Mouse (Mus musculus): ENCODE measurements around the gene Myo1g. TPM values are rescaled to one million over a fixed set of nuclear protein-coding genes. Genes with fewer than 3 reads are reported as not detected.
"Not testable (repeated sequence)": the region's sequence is repeated elsewhere in the genome, so short reads cannot be mapped to it uniquely, and the experiment has no call there.

Myo1g gene
- polyA plus RNA-seq, 1 experiment from 2014 or later, result 0.06 TPM

DNA sequence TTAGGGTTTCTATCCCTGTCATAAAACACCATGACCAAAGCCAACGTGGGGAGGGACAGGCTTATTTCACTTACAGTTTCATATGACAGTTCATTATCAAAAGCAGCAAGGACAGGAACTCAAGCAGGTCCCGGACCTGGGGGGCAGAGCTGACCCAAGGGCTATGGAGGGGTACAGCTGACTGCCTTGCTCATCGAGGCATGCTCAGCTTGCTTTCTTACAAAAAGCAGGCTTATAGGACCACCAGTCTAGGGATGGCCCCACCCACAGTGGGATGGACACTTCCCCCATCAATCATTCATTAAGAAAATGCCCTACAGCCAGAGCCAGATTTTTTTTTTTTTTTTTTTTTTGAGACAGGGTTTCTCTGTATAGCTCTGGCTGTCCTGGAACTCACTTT is 10.0 kb upstream of the Myo1g start:
- DNase-seq (ENCODE audit: low read depth, low spot score), result no peak
- ChIA-PET POLR2A (no interaction called here), CTCF (no interaction called here)
- ATAC-seq, result no peak
- no peaks in the 10 kb centered on the region for H3K27me3 ChIP-seq
- in situ Hi-C loops (cut with MboI; ENCODE audit: low pct_unique_long_range_greater_than_20kb), result no loop called here
- TF ChIP-seq CTCF (IDR thresholded peaks at IDR 0.05), result no peak

DNA sequence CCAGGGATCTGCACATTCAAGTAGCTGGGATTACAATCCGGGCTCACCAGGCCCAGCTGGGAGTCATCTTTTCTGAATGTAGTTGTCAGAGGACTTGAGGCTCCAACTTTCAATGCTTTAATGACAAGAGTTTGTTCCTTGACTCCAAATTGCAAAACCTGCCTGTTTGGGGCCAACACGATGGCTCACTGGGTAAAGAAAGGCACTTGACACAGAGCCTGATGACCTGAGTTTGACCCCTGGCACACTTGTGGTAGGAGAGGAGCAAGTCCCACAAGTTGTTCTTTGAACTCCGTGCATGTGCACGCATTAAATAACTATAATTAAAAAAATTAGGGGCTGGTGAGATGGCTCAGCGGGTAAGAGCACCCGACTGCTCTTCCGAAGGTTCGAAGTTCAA is 9.2 kb upstream of the Myo1g start:
- no peaks in the 10 kb centered on the region for H3K27me3 ChIP-seq
- DNase-seq (ENCODE audit: low read depth, low spot score) (no peak), ATAC-seq (no peak)
- TF ChIP-seq CTCF (IDR thresholded peaks at IDR 0.05), result no peak
- ChIA-PET POLR2A (no interaction called here), CTCF (interaction anchor here (1.0 to 2.0 kb wide), 3 partner anchors 9 to 93 kb away, joined by 4 to 8 read pairs (median 5); no protein-coding TSS in a partner anchor)
- in situ Hi-C loops (cut with MboI; ENCODE audit: low pct_unique_long_range_greater_than_20kb), result no loop called here

DNA sequence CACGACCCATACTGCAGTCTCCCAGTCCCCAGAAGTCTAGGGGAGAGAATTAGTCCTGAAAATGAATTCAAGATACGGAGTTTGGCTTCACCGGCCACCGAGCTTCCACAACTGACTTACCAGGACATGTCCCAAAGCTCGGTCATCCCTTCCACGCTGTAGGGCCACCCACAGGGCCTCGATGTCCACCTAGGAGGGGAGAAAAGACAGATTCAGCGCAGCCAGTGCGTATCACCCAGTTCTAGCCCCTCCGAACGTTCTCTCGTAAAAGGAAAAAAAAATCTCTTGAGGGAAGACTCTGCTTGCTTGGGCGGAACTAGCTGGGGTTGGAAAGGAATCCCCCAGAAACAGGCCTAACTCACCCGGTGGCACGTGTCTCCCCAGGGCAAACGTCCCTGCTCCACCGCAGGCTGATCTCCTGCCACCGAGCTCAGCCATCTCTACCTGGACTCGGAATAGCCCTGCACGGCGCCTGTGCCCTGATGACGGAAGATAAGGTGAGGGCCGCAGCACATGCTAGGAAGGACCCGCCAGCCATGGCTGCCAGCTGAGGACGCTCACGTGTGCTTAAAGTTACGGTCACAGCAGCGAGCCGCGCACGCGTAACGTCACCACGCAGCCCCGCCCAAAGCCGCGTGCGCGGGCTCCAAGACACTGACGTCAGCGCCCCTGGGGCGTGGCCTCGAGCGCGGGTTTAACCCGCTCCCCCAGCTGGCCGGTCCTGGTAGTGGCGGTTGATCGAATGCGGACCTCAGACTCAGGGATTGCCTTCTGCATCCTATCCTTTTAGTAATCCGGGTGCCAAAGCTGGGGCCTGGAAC is 7.6 kb upstream of the Myo1g start:
- POLR2A ChIA-PET, result interaction anchor here (0.7 to 1.9 kb wide), 6 partner anchors 11 to 108 kb away, joined by 3 to 15 read pairs (median 4); no protein-coding TSS in a partner anchor
- in situ Hi-C loops (cut with MboI; ENCODE audit: low pct_unique_long_range_greater_than_20kb), result no loop called here

DNA sequence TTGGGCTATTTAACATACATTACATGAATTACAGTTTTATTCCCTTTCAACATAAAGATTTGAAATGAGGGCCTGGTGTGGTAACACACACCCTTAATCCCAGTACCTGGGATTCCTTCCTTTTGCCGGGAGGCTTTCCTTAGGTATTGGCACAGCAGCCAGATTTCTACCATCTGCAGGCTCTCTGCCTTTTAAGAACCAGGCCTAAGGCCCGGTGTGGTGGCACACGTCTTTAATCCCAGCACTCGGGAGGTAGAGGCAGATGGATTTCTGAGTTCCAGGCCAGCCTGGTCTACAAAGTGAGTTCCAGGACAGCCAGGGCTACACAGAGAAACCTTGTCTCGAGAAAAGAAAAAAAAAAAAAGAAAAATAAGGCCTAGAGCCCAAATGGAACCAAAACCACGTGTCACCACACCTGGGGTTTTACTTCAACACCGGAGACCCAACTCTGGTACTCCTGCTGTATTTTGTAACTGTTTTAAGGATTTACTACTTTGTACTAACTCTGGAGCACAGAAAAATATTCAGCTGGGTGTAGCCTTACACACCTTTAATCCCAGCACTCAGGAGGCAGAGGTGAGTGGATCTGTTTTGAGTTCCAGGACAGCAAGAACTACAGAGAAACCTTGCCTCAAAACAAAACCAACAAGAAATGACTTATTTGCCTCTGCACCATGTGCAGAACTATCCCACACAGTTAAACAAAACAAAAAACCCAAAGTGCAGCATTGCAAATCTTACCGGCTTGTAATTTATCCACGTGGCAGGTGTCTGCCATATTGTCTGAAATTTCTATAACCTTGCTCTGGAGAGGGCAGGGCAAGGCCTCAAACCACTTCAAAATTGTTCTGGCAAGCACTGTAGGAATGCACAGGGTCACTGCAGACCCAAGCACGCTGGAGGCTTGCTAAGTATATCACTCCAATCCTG is 6.8 kb upstream of the Myo1g start:
- DNase-seq (ENCODE audit: low read depth, low spot score) (no peak), ATAC-seq (peak; percentile 3)
- TF ChIP-seq CTCF (IDR thresholded peaks at IDR 0.05), result no peak
- no peaks in the 10 kb centered on the region for H3K27me3 ChIP-seq
- in situ Hi-C loops (cut with MboI; ENCODE audit: low pct_unique_long_range_greater_than_20kb), result no loop called here
- CTCF ChIA-PET, result interaction anchor here (0.7 to 2.0 kb wide), 3 partner anchors 47 to 100 kb away, joined by 3 to 8 read pairs (median 5); no protein-coding TSS in a partner anchor
- POLR2A ChIA-PET, result interaction anchor here (1.0 to 1.9 kb wide), 3 partner anchors 18 to 54 kb away, joined by 3 to 15 read pairs (median 5); no protein-coding TSS in a partner anchor

More for the DNA sequence above, 7.6 kb upstream of the Myo1g start:
- CTCF ChIA-PET, result interaction anchor here (0.7 to 2.0 kb wide), 6 partner anchors 10 to 99 kb away, joined by 3 to 8 read pairs (median 4); no protein-coding TSS in a partner anchor
- peak; percentile 68 for DNase-seq (ENCODE audit: low read depth, low spot score)
- peak; percentile 90 for ATAC-seq
- no peaks in the 10 kb centered on the region for H3K27me3 ChIP-seq
- TF ChIP-seq CTCF (IDR thresholded peaks at IDR 0.05), result peak; percentile 87

DNA sequence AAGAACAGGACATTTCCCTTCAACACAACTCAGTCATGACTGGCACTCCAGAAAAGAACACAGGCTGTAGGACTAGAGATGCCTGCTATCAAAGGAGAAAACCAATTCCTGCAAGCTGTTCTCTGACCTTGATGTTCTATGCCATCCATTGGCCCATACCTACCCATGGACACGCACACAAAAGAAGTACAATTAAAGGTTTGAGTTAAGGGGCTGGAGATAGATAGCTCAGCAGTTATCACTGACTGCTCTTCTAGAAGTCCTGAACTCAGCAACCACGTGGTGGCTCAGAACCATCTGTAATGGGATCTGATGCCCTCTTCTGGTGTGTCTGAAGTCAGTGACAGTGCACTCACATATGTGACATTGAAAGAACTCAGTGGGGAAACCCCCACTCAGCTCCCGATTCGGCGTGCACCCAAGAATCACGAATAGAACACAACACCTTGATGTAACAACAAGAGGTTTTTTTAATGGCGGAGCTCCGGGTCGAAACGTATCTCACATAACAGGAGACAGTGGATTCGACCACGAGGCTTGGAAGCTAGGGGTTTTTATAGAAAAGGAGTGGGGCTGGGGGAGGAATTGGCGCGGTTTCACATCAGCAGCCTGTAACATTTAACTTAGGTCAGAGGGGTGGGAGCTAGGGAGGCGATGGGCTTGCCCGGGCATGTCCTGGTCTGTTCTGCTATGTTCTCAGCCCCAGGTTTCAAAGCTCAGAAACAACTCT is 5.9 kb upstream of the Myo1g start:
- POLR2A ChIA-PET; H3K27me3 ChIP-seq; in situ Hi-C loops (cut with MboI; ENCODE audit: low pct_unique_long_range_greater_than_20kb); ATAC-seq; DNase-seq (ENCODE audit: low read depth, low spot score): not testable (repeated sequence)
- TF ChIP-seq CTCF (IDR thresholded peaks at IDR 0.05), result peak; percentile 34
- CTCF ChIA-PET, result interaction anchor here (0.9 kb wide), 1 partner anchor 37 kb away, joined by 3 read pairs; no protein-coding TSS in a partner anchor

DNA sequence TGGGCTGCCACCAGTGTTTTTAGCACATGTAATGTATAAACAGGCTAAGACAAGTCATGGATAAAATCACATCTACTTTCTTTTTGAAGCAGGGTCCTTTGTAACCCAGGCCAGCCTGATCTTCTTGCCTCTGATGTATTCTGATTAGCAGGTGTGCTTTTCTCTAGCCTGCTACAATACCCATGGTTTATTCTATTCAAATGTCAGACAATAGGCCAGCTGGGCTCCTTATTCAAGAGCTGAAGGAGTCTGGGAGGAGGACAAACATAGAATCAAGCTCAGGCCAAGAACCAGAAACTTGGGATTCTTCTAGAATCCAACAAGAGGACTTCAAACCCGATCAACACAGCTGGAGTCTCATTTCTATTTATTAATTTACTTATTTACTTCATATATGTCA is 4.5 kb upstream of the Myo1g start:
- no peaks in the 10 kb centered on the region for H3K27me3 ChIP-seq
- no peak for TF ChIP-seq CTCF (IDR thresholded peaks at IDR 0.05)
- POLR2A ChIA-PET, result no interaction called here
- DNase-seq (ENCODE audit: low read depth, low spot score), result no peak
- CTCF ChIA-PET, result interaction anchor here (1.1 kb wide), 1 partner anchor 60 kb away, joined by 3 read pairs; no protein-coding TSS in a partner anchor
- no peak for ATAC-seq
- in situ Hi-C loops (cut with MboI; ENCODE audit: low pct_unique_long_range_greater_than_20kb), result no loop called here

DNA sequence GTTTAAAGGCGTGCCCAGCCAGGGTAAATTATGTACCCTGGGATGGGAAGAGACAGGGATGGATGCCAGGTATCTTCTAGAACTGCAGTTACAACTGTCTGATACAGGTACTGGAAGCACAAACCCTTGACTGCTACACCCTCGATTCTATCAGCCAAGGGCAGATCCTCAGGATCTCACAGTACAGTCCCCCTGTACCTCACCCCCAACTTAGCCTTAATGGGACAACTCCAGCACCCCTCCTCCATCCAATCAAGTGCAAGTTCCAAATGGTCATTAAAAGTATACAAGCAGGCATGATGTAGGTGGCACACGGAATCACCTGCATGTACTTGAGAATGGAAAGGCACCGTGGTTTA is 4.1 kb upstream of the Myo1g start:
- POLR2A ChIA-PET, result no interaction called here
- no peak for TF ChIP-seq CTCF (IDR thresholded peaks at IDR 0.05)
- CTCF ChIA-PET, result no interaction called here
- DNase-seq (ENCODE audit: low read depth, low spot score) (no peak), ATAC-seq (no peak)
- no peaks in the 10 kb centered on the region for H3K27me3 ChIP-seq
- in situ Hi-C loops (cut with MboI; ENCODE audit: low pct_unique_long_range_greater_than_20kb), result no loop called here

DNA sequence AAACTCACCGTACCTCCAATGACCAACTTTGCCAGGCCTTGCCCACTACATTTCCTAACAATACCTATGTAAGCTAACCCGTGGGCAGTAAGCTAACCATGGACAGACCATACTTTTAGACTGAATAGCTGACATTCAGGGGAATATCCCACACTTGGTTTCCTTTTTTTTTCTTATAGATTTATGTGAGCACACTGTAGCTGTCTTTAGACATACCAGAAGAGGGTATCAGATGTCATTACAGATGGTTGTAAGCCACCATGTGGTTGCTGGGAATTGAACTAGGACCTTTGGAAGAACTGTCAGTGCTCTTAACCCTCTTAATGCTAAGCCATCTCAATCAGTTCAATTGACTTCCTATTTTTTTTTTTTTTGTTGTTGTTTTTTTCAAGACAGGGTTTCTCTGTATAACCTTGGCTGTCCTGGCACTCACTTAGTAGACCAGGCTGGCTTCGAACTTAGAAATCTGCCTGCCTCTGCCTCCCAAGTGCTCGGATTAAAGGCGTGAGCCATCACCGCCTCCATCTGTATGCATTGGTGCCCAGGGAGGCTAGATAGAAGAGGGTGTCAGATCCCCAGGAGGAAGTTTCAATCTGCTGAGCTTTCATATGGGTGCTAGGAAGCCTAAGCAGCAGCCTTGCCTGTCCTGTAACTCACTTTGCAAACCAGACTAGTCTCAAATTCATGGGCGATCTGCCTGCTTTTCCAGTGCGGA is 3.6 kb upstream of the Myo1g start:
- H3K27me3 ChIP-seq, result no peaks in the 10 kb centered on the region
- ChIA-PET POLR2A (interaction anchor here (2.3 kb wide), 1 partner anchor 36 kb away, joined by 6 read pairs; no protein-coding TSS in a partner anchor), CTCF (interaction anchor here (0.7 kb wide), 1 partner anchor 17 kb away, joined by 4 read pairs; no protein-coding TSS in a partner anchor)
- no peak for ATAC-seq
- in situ Hi-C loops (cut with MboI; ENCODE audit: low pct_unique_long_range_greater_than_20kb), result no loop called here
- TF ChIP-seq CTCF (IDR thresholded peaks at IDR 0.05), result no peak
- DNase-seq (ENCODE audit: low read depth, low spot score), result no peak

DNA sequence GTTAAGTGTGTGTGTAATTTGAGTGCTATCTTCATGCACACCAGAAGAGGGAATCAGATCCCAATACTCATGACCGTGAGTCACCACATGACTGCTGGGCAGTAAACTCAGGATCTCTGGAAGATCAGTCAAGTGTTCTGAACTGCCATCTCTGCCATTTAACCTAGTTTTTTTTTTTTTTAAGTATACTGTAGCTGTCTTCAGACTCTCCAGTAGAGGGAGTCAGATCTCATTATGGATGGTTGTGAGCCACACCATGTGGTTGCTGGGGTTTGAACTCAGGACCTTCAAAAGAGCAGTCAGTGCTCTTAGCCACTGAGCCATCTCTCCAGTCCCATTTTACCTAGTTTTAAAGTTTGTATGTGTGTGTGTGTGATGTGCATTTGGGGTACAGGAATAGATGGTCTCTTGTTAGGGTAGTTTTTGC is 2.9 kb upstream of the Myo1g start:
- in situ Hi-C loops (cut with MboI; ENCODE audit: low pct_unique_long_range_greater_than_20kb), result no loop called here
- no peaks in the 10 kb centered on the region for H3K27me3 ChIP-seq
- DNase-seq (ENCODE audit: low read depth, low spot score) (peak; percentile 25), ATAC-seq (no peak)
- no peak for TF ChIP-seq CTCF (IDR thresholded peaks at IDR 0.05)
- ChIA-PET CTCF (interaction anchor here (0.7 kb wide), 1 partner anchor 18 kb away, joined by 4 read pairs; no protein-coding TSS in a partner anchor), POLR2A (interaction anchor here (2.3 kb wide), 1 partner anchor 36 kb away, joined by 6 read pairs; no protein-coding TSS in a partner anchor)
